Mouse (Mus musculus): ENCODE measurements around the gene Gfra1. TPM values are rescaled to one million over a fixed set of nuclear protein-coding genes. Genes with fewer than 3 reads are reported as not detected.
A peak's percentile ranks its signal among the peaks of the same experiment; 100 is the strongest.

Gene Gfra1
- total RNA-seq, 2 experiments from 2014 or later: 3.4 to 3.5 TPM

GRCm38 (mm10) chr19:58335585-58336530 is 119.9 kb downstream of the Gfra1 start:
- no peak for DNase-seq (ENCODE audit: low spot score)

DNA sequence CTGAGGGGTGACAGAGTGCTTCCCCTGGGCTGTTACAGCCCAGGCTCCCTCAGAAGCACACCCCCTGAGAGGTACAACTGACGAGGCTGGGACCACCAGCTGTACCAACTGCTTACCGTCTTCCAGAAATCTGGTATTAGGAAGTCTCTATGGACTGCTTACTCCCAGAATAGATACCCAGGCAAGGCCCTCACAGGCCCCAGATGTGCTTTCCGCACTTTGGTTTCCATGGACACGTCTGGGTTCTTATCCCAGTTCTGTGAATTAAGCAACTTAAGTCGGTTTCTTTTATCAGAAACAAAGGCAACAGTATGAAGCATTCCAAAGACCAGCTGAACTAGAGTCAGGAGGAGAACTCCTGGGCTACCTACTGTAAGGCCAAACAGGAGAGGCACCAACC is 126.4 kb downstream of the Gfra1 start:
- DNase-seq (ENCODE audit: low spot score): no peak

GRCm38 (mm10) chr19:58328014-58328413 is 127.7 kb downstream of the Gfra1 start:
- no peak for DNase-seq (ENCODE audit: low spot score)

DNA sequence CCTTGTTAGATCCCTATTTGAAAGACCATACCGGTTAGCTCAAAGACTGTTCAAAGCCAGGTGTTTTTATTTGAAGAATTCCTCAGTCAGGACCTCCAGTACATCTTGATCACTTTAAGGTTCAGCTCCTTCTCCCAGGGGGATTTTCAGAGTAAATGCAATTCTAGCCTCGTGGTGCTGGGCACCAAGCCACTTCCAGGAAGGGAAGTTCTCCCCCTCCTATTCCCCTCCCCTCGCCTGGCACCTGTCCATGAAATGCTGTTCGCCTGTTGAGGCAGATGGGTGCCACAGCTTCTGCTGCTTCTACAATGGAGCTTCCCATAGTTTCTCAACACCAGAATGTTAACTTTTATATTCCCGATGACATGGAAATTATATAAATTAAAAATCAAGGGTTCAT is 139.2 kb downstream of the Gfra1 start:
- DNase-seq (ENCODE audit: low spot score): no peak

GRCm38 (mm10) chr19:58315681-58316080 is 140.0 kb downstream of the Gfra1 start:
- DNase-seq (ENCODE audit: low spot score): no peak

GRCm38 (mm10) chr19:58314631-58315030 is 141.1 kb downstream of the Gfra1 start:
- DNase-seq (ENCODE audit: low spot score): no peak

- DNase-seq (ENCODE audit: low spot score): no peak
These were observed 141.9 kb downstream of the Gfra1 start for GRCm38 (mm10) chr19:58313785-58314184.

DNA sequence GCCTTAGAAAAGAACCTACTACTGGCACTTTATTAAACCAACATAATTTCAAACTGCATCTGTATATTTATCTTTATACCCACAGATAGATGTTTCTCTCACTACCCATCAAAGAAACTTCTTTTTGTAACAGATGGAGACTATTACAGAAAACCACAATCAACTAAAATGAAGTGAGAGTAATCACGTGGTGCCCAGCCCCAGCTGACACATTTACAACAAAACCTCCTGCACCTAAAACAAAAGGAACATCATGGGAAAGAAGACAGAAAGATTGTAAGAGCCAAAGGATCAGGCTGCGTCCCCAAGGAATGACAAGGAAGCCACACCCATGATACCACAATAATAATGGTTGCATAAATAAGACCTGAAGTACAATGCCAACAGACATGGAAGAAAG is 143.2 kb downstream of the Gfra1 start:
- DNase-seq (ENCODE audit: low spot score): no peak

DNA sequence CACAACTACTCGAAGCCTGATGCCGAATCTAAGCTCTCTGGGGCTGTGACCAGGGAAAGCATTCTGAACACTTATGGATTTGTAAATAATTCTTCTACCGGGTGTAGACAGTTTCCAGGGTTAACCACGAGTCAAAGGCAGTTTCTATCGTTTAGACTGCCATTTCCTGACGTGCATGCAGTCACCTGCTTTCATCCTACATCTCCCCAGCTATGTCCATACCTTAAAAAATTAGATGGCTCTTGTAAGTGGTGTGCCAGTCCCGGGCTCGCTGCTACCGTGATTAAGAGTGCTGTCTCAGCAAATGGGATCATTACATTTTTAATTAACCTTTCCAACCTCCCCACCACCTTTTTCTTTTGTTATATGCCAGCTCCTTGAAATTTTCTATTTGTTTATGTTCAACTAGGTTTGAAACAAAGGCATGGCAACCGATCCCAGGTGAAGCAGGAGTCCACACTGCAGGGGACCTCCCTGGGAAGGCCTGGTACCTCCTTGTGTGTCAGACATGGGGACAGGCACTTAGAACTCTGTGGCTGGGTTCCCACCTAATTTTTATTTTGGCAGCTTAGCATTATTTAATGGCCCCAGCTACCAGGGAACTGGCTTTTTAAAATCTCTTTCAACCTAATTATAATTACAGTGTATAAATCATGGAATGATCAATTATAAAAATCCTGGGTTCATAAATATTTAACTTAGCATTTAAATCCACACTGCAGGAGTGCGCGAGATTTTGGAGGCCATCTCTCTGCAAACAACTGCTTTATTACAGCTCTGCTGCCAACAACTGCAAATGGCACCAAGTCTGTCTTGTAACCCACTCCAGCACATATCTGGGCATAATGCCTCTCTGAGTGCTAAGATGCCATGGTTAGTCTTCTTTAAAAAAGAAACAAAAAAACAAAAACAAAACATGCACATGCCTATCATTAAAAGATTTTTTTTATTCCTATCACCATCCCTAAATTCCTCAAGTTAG is 145.1 kb downstream of the Gfra1 start:
- no peak for DNase-seq (ENCODE audit: low spot score)

DNA sequence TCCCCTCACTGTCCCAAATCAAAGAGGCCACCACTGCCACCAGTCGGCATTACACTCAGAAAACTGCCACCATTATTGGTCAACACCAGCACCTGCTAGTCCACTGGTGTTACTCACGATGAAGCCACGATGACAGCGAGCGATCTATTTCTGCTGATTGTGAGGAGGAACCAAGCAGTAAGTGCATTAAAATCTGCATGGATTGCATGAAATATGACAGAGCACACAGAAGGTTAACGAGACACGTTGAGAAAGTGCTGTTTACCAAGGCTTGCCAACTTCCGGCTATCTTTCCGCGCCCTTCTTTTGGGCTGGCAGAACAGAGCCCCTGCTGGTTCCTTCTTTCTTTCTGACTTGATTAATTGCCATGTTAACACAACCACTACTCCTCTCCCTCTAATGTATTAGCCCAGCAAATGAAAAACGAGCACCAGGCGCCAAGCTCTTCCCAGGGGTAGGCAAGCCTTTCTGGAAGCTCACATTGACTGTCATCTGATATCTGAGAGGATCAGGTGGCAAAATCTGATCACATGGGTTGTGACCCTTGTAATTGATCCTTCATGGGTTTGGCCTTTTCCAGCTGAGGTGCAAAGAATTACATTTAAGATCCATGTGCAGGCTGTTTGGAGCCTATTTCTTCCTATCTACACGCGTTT is 146.0 kb downstream of the Gfra1 start:
- no peak for DNase-seq (ENCODE audit: low spot score)

- no peak for DNase-seq (ENCODE audit: low spot score)
These were observed 154.6 kb downstream of the Gfra1 start for GRCm38 (mm10) chr19:58301105-58301504.

DNA sequence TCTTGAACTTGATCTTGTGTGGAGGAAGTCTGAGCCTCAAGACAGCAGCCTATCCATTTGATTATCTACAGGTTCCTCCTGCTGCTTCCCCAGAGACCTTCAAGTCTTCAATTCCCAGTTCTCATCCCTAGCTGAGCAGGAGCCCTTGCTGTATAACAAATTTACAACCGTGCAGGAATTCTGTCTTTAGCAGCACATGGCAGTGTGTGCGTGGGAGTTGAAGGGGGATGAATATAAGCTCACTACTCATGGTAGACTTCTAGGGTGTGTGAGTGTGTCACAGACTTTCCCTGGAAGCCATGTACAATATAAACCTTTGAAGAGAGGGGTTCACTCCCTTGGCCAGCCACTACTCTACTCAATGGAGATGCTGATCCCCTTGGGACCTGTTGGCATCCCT is 157.8 kb downstream of the Gfra1 start:
- DNase-seq (ENCODE audit: low spot score): no peak

DNA sequence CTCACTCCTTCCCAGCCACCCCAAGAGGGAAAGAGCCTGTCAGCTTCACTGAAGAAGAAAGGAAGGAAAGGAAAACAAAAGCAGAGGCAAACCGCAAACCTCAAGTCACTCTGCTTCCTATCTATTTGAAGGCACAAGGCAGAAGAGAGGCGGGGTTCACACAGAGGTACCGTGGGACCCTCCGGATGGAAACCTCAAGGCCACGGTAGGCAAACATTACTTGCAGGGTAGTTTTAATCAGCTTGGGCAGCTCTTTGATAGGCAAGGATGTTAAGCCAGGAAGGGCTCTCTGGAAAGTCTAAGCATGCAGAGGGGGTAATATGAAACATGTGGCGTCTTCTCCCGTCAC is 158.9 kb downstream of the Gfra1 start:
- no peak for DNase-seq (ENCODE audit: low spot score)

- peak; percentile 68 for DNase-seq (ENCODE audit: low spot score)
These were observed 159.5 kb downstream of the Gfra1 start for GRCm38 (mm10) chr19:58295986-58296841.

- no peak for DNase-seq (ENCODE audit: low spot score)
These were observed 167.6 kb downstream of the Gfra1 start for GRCm38 (mm10) chr19:58288145-58288544.

DNA sequence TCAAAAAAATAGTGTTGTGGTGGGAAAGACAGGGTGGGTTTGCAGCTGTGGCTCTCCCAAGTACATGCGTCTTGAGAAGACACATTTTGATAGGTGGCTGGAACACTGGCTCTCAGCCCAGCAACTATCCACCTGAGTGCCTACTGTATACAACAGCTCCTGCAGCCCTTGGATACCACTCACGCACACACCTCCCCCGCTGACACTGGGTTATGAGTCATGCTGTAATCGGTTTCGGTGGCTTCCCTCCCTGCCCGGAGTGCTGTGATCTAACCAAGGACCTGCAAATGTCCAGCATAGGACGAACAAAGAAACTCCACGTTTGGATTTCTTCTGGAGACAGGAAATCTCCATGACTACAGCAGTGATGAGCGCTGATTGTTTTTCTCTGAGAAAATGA is 180.4 kb downstream of the Gfra1 start:
- no peak for DNase-seq (ENCODE audit: low spot score)

- DNase-seq (ENCODE audit: low spot score): no peak
These were observed 183.9 kb downstream of the Gfra1 start for GRCm38 (mm10) chr19:58271815-58272214.

DNA sequence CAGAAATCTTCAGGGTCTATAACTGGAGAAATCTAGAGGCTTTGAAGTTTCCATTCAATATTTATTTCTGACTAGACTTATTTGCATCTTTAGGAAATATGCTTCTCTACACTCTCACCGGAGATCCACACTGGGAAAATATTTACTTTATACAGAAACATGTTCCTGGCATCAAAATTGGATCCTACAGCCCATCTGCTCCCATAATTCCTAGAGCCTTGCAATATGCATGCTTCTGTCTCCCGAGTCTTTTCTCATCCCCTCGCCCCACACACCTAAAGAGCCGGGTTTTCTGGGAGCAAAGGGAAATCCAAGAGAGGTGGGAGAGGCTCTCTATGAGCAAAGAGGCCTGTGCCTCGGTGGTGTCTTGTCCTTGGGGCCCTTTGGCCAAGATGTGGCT is 184.9 kb downstream of the Gfra1 start:
- no peak for DNase-seq (ENCODE audit: low spot score)

DNA sequence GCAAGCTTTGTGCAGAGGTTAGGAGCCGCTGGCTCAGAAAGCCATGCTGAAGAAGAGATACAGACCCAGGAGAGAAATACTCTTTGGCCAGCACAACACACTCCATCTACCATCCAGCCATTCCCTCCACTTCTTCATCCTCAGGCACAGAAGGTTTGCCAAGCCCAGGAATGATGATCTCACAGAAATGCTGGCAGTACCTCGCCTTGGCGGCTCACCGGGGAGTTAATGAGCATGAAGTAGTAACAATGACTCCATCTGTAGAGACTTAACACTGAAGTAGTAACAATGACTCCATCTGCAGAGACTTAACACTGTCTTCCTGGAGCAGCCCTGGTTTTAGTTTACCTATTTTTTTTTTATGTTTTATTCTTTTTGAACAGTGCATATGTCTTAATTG is 187.2 kb downstream of the Gfra1 start:
- DNase-seq (ENCODE audit: low spot score): no peak

DNA sequence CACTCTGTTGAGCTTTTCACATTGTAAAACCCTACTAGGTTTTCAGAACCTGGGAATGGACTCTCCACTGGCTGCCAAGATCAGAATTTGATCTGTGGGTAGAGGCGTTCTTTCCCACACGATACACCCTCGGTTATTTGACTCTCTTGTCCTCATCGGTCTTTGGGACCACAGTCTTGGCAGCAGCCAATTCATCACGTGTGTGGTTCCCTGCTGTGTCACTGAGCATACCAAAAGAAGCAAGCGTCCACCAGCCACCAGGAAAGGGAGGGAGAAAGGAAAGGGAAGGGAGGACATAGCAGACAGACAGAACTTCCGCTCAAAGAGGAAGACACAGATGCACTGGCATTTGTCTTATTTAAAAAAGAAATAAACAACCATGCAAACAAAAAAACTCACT is 189.1 kb downstream of the Gfra1 start:
- DNase-seq (ENCODE audit: low spot score): peak; percentile 15

GRCm38 (mm10) chr19:58260934-58261333 is 194.8 kb downstream of the Gfra1 start:
- DNase-seq (ENCODE audit: low spot score): no peak

Data from gastrocnemius, adult 18-20 months (tissue).